Mouse (Mus musculus) hindbrain, postnatal 0 days (tissue): ENCODE data around the gene Izumo1. TPM values are rescaled to one million over a fixed set of nuclear protein-coding genes. Genes with fewer than 3 reads are reported as not detected.
A peak's percentile ranks its signal among the peaks of the same experiment; 100 is the strongest.

Source experiments
- ATAC-seq: fragments of 200-750 bp; cut with Nextera tagmentation; 2 replicates; pipeline ENCODE4 v1.8.0; 2017; ENCODE audit warnings: mild to moderate bottlenecking, moderate TSS enrichment, moderate library complexity
- DNase-seq: peaks from one replicate; pipeline ENCODE4 v3.0.0-alpha.2; 2015; ENCODE audit warnings: low spot score
- H3K27ac ChIP-seq: fragments of 300-500 bp; sonication (generic); 2 replicates; pipeline ENCODE4 v1.5.1; 2014; ENCODE audit warnings: mild to moderate bottlenecking
- H3K27me3 ChIP-seq: fragments of 300-500 bp; sonication (generic); 2 replicates; pipeline ENCODE4 v1.6.1; 2014; ENCODE audit warnings: low read length, mixed read lengths; ENCODE audit not compliant: insufficient read depth
- H3K36me3 ChIP-seq: fragments of 300-500 bp; sonication (generic); 2 replicates; pipeline ENCODE4 v1.6.1; 2014; ENCODE audit warnings: low read length, mixed read lengths; ENCODE audit not compliant: insufficient read depth
- H3K4me1 ChIP-seq: fragments of 300-500 bp; sonication (generic); 2 replicates; pipeline ENCODE4 v1.6.1; 2014; ENCODE audit warnings: antibody characterized with exemption, low read length, mixed read lengths; ENCODE audit not compliant: insufficient read depth
- H3K4me2 ChIP-seq: fragments of 300-500 bp; sonication (generic); 2 replicates; pipeline ENCODE4 v1.6.1; 2014; ENCODE audit warnings: low read depth, mild to moderate bottlenecking, low read length, moderate library complexity, mixed read lengths
- H3K4me3 ChIP-seq: fragments of 300-500 bp; sonication (generic); 2 replicates; pipeline ENCODE4 v1.5.1; 2014; ENCODE audit warnings: low read length
- H3K9ac ChIP-seq: fragments of 300-500 bp; sonication (generic); replicated peaks from 2 replicates; pipeline ENCODE4 v1.6.1; 2014; ENCODE audit warnings: mild to moderate bottlenecking, low read length, moderate library complexity, mixed read lengths
- H3K9me3 ChIP-seq: fragments of 300-500 bp; sonication (generic); 2 replicates; pipeline ENCODE4 v1.6.1; 2016; ENCODE audit warnings: low read length, mixed read lengths
- CTCF ChIP-seq: IDR thresholded peaks from 2 replicates; pipeline ENCODE4 v1.5.1; 2016; ENCODE audit warnings: antibody characterized with exemption, control low read depth, low read depth
- WGBS: fragments of 180-500 bp; shearing (Covaris S2); extraction: QIAGEN DNeasy Blood & Tissue Kit; methylation state at CpG from one replicate; pipeline ENCODE4 v1.1.7; 2014; 5-methylcytosine and 5-hydroxymethylcytosine counted together
- polyA plus RNA-seq: library from polyadenylated mRNA; unstranded; fragments of >200 nt; fragmentation: Nextera tagmentation; extraction: Ambion mirVana; gene quantifications from 2 replicates; pipeline ENCODE4 v1.2.1, GENCODE M21; 2015
- total RNA-seq: library from RNA; depleted of rRNA; stranded (reverse); fragments of >200 nt; gene quantifications from 2 replicates; pipeline ENCODE4 v1.2.3, GENCODE M21; 2014

Gene Izumo1
- total and polyA plus RNA-seq, 2 experiments from 2014 or later, result 0.10 TPM

GRCm38 (mm10) chr7:45589173-45589572, 32.4 kb upstream of the Izumo1 start:
- H3K27me3 ChIP-seq, result no peaks in the 10 kb centered on the region
- H3K4me2 ChIP-seq, result peak overlapping the region; percentile 59
- peak overlapping the region; percentile 80; the same call in 1 of the 2 replicates for H3K27ac ChIP-seq
- 3% methylated on average over 19 of the region's 19 CpGs for WGBS
- DNase-seq (peak; percentile 98), ATAC-seq (peak; percentile 99)
- peak; percentile 93 for TF ChIP-seq CTCF
- H3K36me3 ChIP-seq, result peaks cover 5% of the 10 kb centered on the region
- H3K9ac ChIP-seq, result no peak overlapping the region
- H3K4me3 ChIP-seq, result peak overlapping the region; percentile 35
- no peaks in the 10 kb centered on the region for H3K9me3 ChIP-seq
- no peaks in the 10 kb centered on the region for H3K4me1 ChIP-seq

DNA sequence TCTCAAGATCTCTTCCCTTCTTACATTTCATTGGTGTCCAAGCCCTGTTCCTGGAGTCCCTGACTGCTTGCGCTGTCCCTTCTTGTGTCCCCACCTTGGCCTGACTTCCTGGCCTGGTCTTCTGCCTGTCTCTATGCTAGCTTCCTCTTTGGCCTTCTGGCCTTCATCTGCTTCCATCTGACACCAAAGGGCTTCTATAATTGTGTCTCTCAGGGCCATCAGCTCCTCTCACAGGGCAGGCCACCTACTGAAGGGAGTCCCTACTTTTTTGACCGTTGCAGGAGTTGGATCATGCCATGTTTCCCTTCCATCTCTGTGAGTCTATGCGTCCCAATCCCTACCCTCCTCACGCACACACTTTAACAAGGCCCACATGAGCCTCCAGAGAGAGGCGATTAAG, 31.7 kb upstream of the Izumo1 start:
- no peaks in the 10 kb centered on the region for H3K9me3 ChIP-seq
- no peak overlapping the region for H3K4me2 ChIP-seq
- 98% methylated on average over 5 of the region's 5 CpGs for WGBS
- no peak overlapping the region for H3K9ac ChIP-seq
- H3K27me3 ChIP-seq, result no peaks in the 10 kb centered on the region
- H3K4me3 ChIP-seq, result no peak overlapping the region
- no peaks in the 10 kb centered on the region for H3K4me1 ChIP-seq
- DNase-seq (no peak), ATAC-seq (no peak)
- peaks cover 5% of the 10 kb centered on the region for H3K36me3 ChIP-seq
- no peak for TF ChIP-seq CTCF
- H3K27ac ChIP-seq, result peak overlapping the region; percentile 49; the same call in 1 of the 2 replicates

DNA sequence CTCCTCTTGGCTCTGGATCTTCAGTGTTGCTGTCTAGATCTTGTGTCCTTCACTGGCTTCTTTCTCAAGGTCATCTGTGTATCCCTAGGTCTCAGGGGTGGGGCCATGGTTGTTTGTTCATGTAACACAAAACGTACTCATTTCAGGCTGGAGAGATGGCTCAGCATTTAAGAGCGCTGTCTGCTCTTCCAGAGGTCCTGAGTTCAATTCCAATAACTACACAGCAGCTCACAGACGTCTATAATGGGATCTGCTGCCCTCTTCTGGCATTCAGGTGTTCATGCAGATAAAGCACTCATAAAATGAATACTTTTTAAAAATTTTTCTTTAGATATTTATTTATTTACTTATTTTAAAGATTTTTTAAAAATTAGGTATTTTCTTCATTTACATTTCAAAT, 30.7 kb upstream of the Izumo1 start:
- no peaks in the 10 kb centered on the region for H3K4me1 ChIP-seq
- H3K4me3 ChIP-seq, result no peak overlapping the region
- H3K27me3 ChIP-seq, result no peaks in the 10 kb centered on the region
- no peak; the same call in 1 of the 2 replicates for TF ChIP-seq CTCF
- ATAC-seq, result no peak
- WGBS, result 60% methylated on average over 3 of the region's 3 CpGs
- no peak overlapping the region for H3K4me2 ChIP-seq
- no peaks in the 10 kb centered on the region for H3K9me3 ChIP-seq
- no peak overlapping the region for H3K27ac ChIP-seq
- peaks cover 3% of the 10 kb centered on the region; the same call in 1 of the 2 replicates for H3K36me3 ChIP-seq
- H3K9ac ChIP-seq, result no peak overlapping the region
- DNase-seq, result peak; percentile 12

DNA sequence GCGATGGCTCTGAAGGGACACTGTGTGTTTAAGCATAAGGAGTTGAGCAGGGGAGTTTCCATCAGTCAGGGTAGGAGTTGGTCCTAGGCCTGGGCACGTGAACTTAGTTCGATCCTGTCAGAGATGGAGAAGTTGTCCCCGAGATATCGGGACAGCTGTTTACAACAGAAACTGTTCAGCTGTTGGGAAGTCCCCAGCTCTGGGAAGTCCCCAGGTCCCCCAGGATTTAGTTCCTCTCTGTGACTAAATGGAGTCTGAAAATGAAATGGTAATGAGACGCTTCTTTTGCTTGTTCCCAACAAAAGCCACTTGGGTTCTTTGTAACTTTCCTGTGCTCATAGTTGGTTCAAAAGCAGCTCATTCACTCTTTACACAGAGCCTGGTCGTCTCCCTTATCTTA, 29.7 kb upstream of the Izumo1 start:
- no peak for TF ChIP-seq CTCF
- no peak for ATAC-seq
- no peak overlapping the region for H3K27ac ChIP-seq
- H3K4me3 ChIP-seq, result no peak overlapping the region
- no peaks in the 10 kb centered on the region for H3K4me1 ChIP-seq
- DNase-seq, result no peak
- WGBS, result 71% methylated on average over 7 of the region's 7 CpGs
- no peak overlapping the region for H3K9ac ChIP-seq
- no peaks in the 10 kb centered on the region for H3K36me3 ChIP-seq
- H3K27me3 ChIP-seq, result no peaks in the 10 kb centered on the region
- H3K4me2 ChIP-seq, result no peak overlapping the region
- H3K9me3 ChIP-seq, result no peaks in the 10 kb centered on the region

- TF ChIP-seq CTCF, result peak; percentile 91
- no peaks in the 10 kb centered on the region for H3K36me3 ChIP-seq
- DNase-seq, result peak; percentile 82
Measured at GRCm38 (mm10) chr7:45593118-45593815, 28.3 kb upstream of the Izumo1 start.

GRCm38 (mm10) chr7:45595176-45595575, 26.4 kb upstream of the Izumo1 start:
- 82% methylated on average over 4 of the region's 4 CpGs for WGBS
- H3K9me3 ChIP-seq, result no peaks in the 10 kb centered on the region
- no peak overlapping the region for H3K4me3 ChIP-seq
- no peaks in the 10 kb centered on the region for H3K36me3 ChIP-seq
- no peak for TF ChIP-seq CTCF
- H3K4me2 ChIP-seq, result no peak overlapping the region
- H3K9ac ChIP-seq, result no peak overlapping the region
- no peak for ATAC-seq
- no peak for DNase-seq
- no peak overlapping the region for H3K27ac ChIP-seq
- no peaks in the 10 kb centered on the region for H3K27me3 ChIP-seq
- H3K4me1 ChIP-seq, result no peaks in the 10 kb centered on the region

More at GRCm38 (mm10) chr7:45593118-45593815, 28.3 kb upstream of the Izumo1 start:
- no peak overlapping the region for H3K9ac ChIP-seq
- no peaks in the 10 kb centered on the region for H3K4me1 ChIP-seq
- no peaks in the 10 kb centered on the region for H3K27me3 ChIP-seq
- no peak overlapping the region for H3K4me3 ChIP-seq
- H3K9me3 ChIP-seq, result no peaks in the 10 kb centered on the region
- H3K27ac ChIP-seq, result no peak overlapping the region
- no peak for ATAC-seq
- 24% methylated on average over 10 of the region's 10 CpGs for WGBS
- H3K4me2 ChIP-seq, result no peak overlapping the region

DNA sequence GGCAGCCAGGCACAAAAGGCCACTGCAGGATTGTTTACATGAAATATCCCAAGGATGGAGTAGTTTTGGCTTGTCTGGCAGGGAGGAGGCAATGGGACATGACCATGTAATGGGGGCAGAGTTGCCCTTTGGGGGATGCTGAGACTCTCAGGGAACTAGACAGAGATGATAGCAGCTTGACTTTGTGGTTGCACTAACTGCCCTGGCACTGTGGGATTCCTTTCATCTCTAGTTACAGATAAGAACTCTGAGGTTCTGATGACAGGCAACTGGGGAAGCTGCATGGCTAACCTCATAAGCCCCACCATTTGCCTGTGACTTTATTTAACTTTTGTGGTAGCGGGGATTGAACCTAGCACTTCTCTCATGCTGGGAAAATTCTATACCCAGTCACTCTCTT, 25.5 kb upstream of the Izumo1 start:
- ATAC-seq (no peak), DNase-seq (no peak)
- no peaks in the 10 kb centered on the region for H3K4me1 ChIP-seq
- H3K9me3 ChIP-seq, result no peaks in the 10 kb centered on the region
- H3K4me2 ChIP-seq, result no peak overlapping the region
- WGBS, result 70% methylated on average over 1 of the region's 1 CpGs
- TF ChIP-seq CTCF, result no peak
- no peak overlapping the region for H3K9ac ChIP-seq
- H3K36me3 ChIP-seq, result no peaks in the 10 kb centered on the region
- H3K27me3 ChIP-seq, result no peaks in the 10 kb centered on the region
- H3K4me3 ChIP-seq, result no peak overlapping the region
- no peak overlapping the region for H3K27ac ChIP-seq
